Mouse (Mus musculus): Measurements from ENCODE around the gene Rps18. TPM values are rescaled to one million over a fixed set of nuclear protein-coding genes. Genes with fewer than 3 reads are reported as not detected.
A peak's percentile ranks its signal among the peaks of the same experiment; 100 is the strongest.

Gene Rps18
- total and polyA plus RNA-seq, 2 experiments from 2014 or later = 845 to 1,548 TPM

GRCm38 (mm10) chr17:33920282-33921097 is 35.3 kb downstream of the Rps18 start:
- Histone ChIP-seq H3K9ac (replicated peaks; ENCODE audit: low read depth, low read length) (peak overlapping the region; percentile 59), H3K4me1 (ENCODE audit: control insufficient read depth, insufficient read depth) (peaks cover 5% of the 10 kb centered on the region; the same call in 1 of the 2 replicates), H3K27me3 (ENCODE audit: control insufficient read depth, insufficient read depth, low read length) (no peaks in the 10 kb centered on the region), H3K27ac (ENCODE audit: low read depth) (peak overlapping the region; percentile 73), H3K36me3 (replicated peaks; ENCODE audit: control insufficient read depth, insufficient read depth, low read length) (0 out of 2 replicates have a peak, but pooled peaks cover 3% of the 10 kb centered on the region), H3K4me3 (ENCODE audit: low read depth, low read length) (peak overlapping the region; percentile 66), H3K4me2 (ENCODE audit: low read depth, low read length) (peak overlapping the region; percentile 94), H3K9me3 (replicated peaks; ENCODE audit: control insufficient read depth, low read length) (no peaks in the 10 kb centered on the region)
- ATAC-seq (ENCODE audit: insufficient read depth, low read depth) (peak; percentile 12; the same call in 1 of the 2 replicates), DNase-seq (ENCODE audit: low spot score) (peak; percentile 70)
- WGBS = 1% methylated on average over 36 of the region's 36 CpGs
- no peak for TF ChIP-seq EP300 (IDR thresholded peaks at IDR 0.05; ENCODE audit: low read depth)
- peak; percentile 85 for TF ChIP-seq CTCF (IDR thresholded peaks at IDR 0.05; ENCODE audit: low read depth)

- no peaks in the 10 kb centered on the region for H3K27me3 ChIP-seq (ENCODE audit: control insufficient read depth, insufficient read depth, low read length)
- ATAC-seq (ENCODE audit: insufficient read depth, low read depth) (peak; percentile 42), DNase-seq (ENCODE audit: low spot score) (peak; percentile 86)
- WGBS = 0% methylated on average over 52 of the region's 52 CpGs
- peak overlapping the region; percentile 59 for H3K9ac ChIP-seq (replicated peaks; ENCODE audit: low read depth, low read length)
- peak overlapping the region; percentile 73 for H3K27ac ChIP-seq (ENCODE audit: low read depth)
- no peaks in the 10 kb centered on the region for H3K9me3 ChIP-seq (replicated peaks; ENCODE audit: control insufficient read depth, low read length)
- H3K36me3 ChIP-seq (replicated peaks; ENCODE audit: control insufficient read depth, insufficient read depth, low read length) = peaks cover 9% of the 10 kb centered on the region
- H3K4me1 ChIP-seq (ENCODE audit: control insufficient read depth, insufficient read depth) = peaks cover 5% of the 10 kb centered on the region; the same call in 1 of the 2 replicates
- TF ChIP-seq CTCF (IDR thresholded peaks at IDR 0.05; ENCODE audit: low read depth) (peak; percentile 24; the same call in 1 of the 2 replicates), EP300 (IDR thresholded peaks at IDR 0.05; ENCODE audit: low read depth) (no peak)
- peak overlapping the region; percentile 66 for H3K4me3 ChIP-seq (ENCODE audit: low read depth, low read length)
- H3K4me2 ChIP-seq (ENCODE audit: low read depth, low read length) = peak overlapping the region; percentile 94
Measured at GRCm38 (mm10) chr17:33919351-33920281, 36.2 kb downstream of the Rps18 start.

GRCm38 (mm10) chr17:33918293-33919203 is 37.3 kb downstream of the Rps18 start:
- WGBS = 57% methylated on average over 37 of the region's 37 CpGs
- Histone ChIP-seq H3K4me2 (ENCODE audit: low read depth, low read length) (peak overlapping the region; percentile 94), H3K27me3 (ENCODE audit: control insufficient read depth, insufficient read depth, low read length) (no peaks in the 10 kb centered on the region), H3K9me3 (replicated peaks; ENCODE audit: control insufficient read depth, low read length) (no peaks in the 10 kb centered on the region), H3K27ac (ENCODE audit: low read depth) (peak overlapping the region; percentile 73), H3K9ac (replicated peaks; ENCODE audit: low read depth, low read length) (peak overlapping the region; percentile 59; the same call in 1 of the 2 replicates), H3K36me3 (replicated peaks; ENCODE audit: control insufficient read depth, insufficient read depth, low read length) (peaks cover 20% of the 10 kb centered on the region), H3K4me1 (ENCODE audit: control insufficient read depth, insufficient read depth) (peaks cover 5% of the 10 kb centered on the region; the same call in 1 of the 2 replicates), H3K4me3 (ENCODE audit: low read depth, low read length) (peak overlapping the region; percentile 66)
- TF ChIP-seq EP300 (IDR thresholded peaks at IDR 0.05; ENCODE audit: low read depth) = no peak
- TF ChIP-seq CTCF (IDR thresholded peaks at IDR 0.05; ENCODE audit: low read depth) = no peak
- DNase-seq (ENCODE audit: low spot score) = no peak
- no peak for ATAC-seq (ENCODE audit: insufficient read depth, low read depth)

- no peak overlapping the region for H3K9ac ChIP-seq (replicated peaks; ENCODE audit: low read depth, low read length)
- H3K36me3 ChIP-seq (replicated peaks; ENCODE audit: control insufficient read depth, insufficient read depth, low read length) = peaks cover 23% of the 10 kb centered on the region
- ATAC-seq (ENCODE audit: insufficient read depth, low read depth) = no peak
- H3K4me3 ChIP-seq (ENCODE audit: low read depth, low read length) = no peak overlapping the region
- H3K4me2 ChIP-seq (ENCODE audit: low read depth, low read length) = no peak overlapping the region
- no peak for DNase-seq (ENCODE audit: low spot score)
- TF ChIP-seq EP300 (IDR thresholded peaks at IDR 0.05; ENCODE audit: low read depth) = no peak
- no peak for TF ChIP-seq CTCF (IDR thresholded peaks at IDR 0.05; ENCODE audit: low read depth)
- H3K9me3 ChIP-seq (replicated peaks; ENCODE audit: control insufficient read depth, low read length) = no peaks in the 10 kb centered on the region
- H3K4me1 ChIP-seq (ENCODE audit: control insufficient read depth, insufficient read depth) = peaks cover 5% of the 10 kb centered on the region; the same call in 1 of the 2 replicates
- no peak overlapping the region for H3K27ac ChIP-seq (ENCODE audit: low read depth)
- H3K27me3 ChIP-seq (ENCODE audit: control insufficient read depth, insufficient read depth, low read length) = no peaks in the 10 kb centered on the region
- 80% methylated on average over 18 of the region's 18 CpGs for WGBS
Measured at GRCm38 (mm10) chr17:33917656-33918292, 38.0 kb downstream of the Rps18 start.

Measured in heart, postnatal 0 days (tissue).